Mouse (Mus musculus) R1 (cell line): ENCODE measurements around the gene H2-Ke6.
"Not testable (repeated sequence)": the region's sequence is repeated elsewhere in the genome, so short reads cannot be mapped to it uniquely, and the experiment has no call there.

Experiments used
- DNase-seq: peaks from one replicate; pipeline ENCODE4 v3.0.0-alpha.2; 2018; ENCODE audit warnings: low read depth, low spot score

The H2-Ke6 gene

DNA sequence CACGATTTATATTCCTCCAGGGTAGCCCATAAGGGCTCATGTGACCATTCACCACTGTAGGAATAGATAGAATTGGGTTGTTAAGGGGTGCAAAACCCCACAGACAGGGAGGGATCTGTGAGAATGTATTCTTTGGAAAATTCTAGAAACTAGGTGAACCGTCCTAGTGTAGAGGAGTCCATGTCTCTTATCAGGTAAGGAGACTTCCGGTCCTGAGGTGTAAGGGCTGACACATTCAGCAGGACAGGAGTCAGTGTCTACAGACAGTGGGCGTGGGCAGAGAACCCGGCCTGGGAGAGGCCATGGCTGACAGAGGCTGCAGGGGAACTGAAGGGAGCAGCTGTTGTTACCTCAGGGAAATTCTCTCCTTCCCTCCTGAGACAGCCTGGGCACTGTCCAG lies 29.2 kb downstream of the H2-Ke6 start:
- DNase-seq = not testable (repeated sequence)

- not testable (repeated sequence) for DNase-seq
These were observed 30.8 kb downstream of the H2-Ke6 start for GRCm38 (mm10) chr17:33997025-33997424.

GRCm38 (mm10) chr17:33995651-33996050 lies 32.2 kb downstream of the H2-Ke6 start:
- no peak for DNase-seq

DNA sequence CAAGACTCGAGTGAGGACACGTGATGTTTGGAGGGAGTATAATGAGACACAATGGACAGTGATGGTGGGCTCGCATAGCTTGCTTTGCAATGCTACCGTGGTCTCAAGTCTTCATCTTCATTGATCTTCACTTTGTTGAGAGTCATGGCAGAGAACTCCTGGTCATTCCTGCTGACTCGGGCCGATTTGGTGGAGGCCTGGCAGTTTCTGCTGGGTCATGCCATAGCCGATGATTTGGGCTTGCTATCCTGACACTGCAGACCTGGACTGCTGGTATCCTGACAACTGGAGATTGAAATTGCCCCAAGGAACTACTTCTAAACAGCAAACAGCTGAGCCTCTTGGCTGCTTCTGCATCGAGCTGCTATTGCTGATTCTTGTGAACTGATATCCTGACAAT lies 32.9 kb downstream of the H2-Ke6 start:
- DNase-seq = no peak

DNA sequence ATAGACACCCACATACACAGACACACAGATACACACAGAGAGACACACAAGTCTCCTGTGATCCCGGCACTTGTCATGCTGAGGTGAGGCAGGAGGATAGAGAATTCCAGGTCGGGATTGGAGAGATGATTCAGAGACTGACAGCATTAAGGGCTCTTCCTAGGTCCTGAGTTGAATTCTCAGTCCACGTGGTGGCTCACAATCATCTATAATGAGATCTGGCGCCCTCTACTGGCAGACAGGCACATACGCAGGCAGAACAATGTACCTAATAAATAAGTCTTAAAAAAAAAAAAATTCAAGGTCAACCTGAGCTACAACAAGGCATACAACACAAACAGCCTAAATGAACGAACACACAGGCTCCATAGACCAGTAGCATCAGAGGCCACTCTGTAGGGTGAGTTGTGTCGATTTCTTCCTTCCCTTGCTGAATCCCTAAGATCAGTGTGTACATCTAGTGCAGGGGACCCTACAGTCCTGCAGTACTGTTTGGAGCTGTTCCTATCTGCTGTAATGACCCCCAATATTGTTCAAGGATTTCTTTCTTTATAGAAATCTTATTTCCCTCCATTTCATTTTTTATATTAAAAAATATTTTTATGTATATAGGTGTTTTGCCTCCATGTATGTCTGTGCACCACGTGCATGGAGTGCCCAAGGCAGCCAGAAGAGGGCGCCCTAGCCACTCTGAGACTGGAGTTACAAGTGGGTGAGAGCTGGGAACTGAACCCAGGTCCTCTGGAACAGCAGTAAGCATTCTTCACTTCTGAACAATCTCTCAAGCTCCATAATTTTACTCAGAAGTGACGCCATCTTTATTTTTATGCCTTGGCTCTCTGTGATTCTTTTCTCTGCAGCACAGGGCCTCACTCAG lies 35.8 kb downstream of the H2-Ke6 start:
- DNase-seq = peak; percentile 94

GRCm38 (mm10) chr17:33982136-33982535 lies 45.7 kb downstream of the H2-Ke6 start:
- DNase-seq = peak; percentile 76

DNA sequence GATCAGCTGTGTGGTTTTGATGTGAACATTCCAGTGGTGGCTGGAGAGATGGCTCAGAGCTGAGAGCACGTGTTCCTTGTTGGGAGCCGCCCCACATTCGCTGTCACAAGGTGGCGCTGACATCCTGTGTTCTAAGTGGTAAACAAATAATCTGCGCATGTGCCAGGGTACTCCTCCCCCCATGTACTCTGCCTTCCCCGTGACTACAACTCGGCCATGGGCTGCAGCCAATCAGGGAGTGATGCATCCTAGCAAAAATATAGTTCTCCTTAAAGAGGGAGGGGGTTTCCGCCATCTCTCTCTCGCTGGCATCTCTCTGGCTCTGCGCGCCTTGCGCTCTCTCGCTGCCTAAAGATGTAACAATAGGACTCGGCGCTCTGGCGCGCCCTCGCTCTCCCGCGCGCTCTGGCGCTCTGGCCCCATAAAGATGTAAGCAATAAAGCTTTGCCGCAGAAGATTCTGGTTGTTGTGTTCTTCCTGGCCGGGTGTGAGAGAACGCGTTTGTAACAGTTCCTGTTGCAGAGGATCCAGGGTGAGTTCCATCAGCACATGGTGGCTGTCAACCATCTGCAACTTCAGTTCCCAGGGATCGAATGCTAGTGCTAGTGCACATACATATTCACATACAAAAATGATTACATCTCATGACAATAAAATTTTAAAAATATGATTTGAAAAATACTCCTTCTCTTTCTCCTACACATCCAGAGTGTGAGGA lies 46.5 kb downstream of the H2-Ke6 start:
- peak; percentile 99 for DNase-seq

GRCm38 (mm10) chr17:33980181-33981035 lies 47.5 kb downstream of the H2-Ke6 start:
- DNase-seq = peak; percentile 86

GRCm38 (mm10) chr17:33979512-33980050 lies 48.3 kb downstream of the H2-Ke6 start:
- no peak for DNase-seq

- DNase-seq = peak; percentile 92
These were observed 49.2 kb downstream of the H2-Ke6 start for GRCm38 (mm10) chr17:33978631-33979031.

DNA sequence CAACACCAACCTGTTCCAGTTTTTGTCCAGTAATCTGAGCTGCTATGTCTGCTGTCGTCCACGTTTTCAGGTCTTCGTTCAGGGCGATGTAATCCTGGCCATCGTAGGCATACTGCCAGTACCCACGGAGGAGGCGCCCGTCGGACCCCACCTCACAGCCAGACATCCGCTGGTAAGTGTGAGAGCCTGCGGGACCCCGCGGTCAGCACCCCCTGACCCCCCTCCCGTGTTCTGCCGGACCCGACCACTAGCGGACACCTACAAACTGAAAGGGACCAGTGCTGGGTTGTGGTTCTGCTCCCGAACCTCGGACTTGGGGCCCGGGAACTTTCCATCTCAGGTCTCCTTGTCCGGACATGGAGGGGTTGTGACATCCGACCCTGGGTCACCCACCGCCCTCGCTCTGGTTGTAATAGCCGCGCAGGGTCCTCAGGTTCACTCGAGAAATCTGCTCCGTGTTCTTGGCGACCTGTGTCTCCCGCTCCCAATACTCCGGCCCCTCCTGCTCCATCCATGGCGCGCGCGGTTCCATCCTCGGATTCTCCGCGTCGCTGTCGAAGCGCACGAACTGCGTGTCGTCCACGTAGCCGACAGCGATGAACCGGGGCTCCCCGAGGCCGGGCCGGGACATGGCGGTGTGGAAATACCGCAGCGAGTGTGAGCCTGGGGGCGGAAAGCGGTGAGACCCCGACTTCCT lies 49.9 kb downstream of the H2-Ke6 start:
- no peak for DNase-seq
